In the genomic region with DNA sequence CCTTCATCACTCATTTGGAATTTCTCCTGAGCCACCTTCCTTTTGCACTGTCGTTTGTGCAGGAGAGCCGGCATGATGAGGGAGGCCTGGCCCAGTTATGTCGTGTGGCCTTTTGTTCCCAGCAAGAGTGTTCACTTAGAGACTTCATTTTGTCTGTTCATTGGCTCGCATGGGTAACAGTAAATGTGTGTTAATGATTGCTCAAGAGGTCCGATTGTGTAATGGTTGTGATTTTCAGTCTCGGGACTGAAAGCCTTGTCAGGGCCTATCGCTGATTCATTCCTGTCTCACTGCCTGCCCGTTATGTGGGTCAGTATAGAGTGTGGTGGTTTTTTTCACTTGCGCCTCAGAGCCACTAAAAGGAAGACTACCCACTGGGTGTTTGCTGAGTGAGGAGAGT, we compare ENCODE assay signal across 10 mouse cellular contexts.
DNase-seq lines count a peak whose midpoint lies in the region; ATAC-seq and TF ChIP-seq lines count a peak whose summit lies in the region.
"Had no signal": no experiment of that assay in that cellular context is flagged by ENCODE, and none has a peak within 500 bp of the region (broad histone marks: within the 10 kb centered on the region; RNA-seq: fewer than 3 reads in every experiment).

No protein-coding gene starts in this region.

- TF ChIP-seq POLR2A in bone marrow macrophage, adult 2 months (IDR thresholded peaks at IDR 0.05; ENCODE audit: borderline replicate concordance, low read depth, low read length): no peak

- intact Hi-C loops in heart, postnatal 25 days (cut with DNase I): loop anchor here (5.0 to 10.0 kb wide), 2 partner anchors 41 to 432 kb away; no protein-coding TSS in a partner anchor

- H3K4me2 ChIP-seq in kidney, postnatal 0 days (ENCODE audit: low read length): no peak overlapping the region
- H3K4me2 ChIP-seq: embryonic facial prominence, embryonic 12.5 days; midbrain, embryonic 12.5 days had no signal

- DNase-seq in heart, adult 9 months (ENCODE audit: low spot score in 2 of 2): peak; percentile 49 to 57
- DNase-seq in heart, postnatal 25 days (ENCODE audit: low spot score): no peak
- DNase-seq in kidney, postnatal 0 days (ENCODE audit: low spot score): no peak
- no peak for DNase-seq in frontal cortex, postnatal 10 days (ENCODE audit: low spot score in 2 of 2)
- DNase-seq in thymus, postnatal 36 days: no peak
- DNase-seq in ovary, postnatal 10 days (ENCODE audit: low spot score): no peak

- peak overlapping the region; percentile 14 for H3K4me3 ChIP-seq in bone marrow macrophage, adult 2 months (ENCODE audit: insufficient read depth, low read length)
- no peak overlapping the region for H3K4me3 ChIP-seq in kidney, postnatal 0 days (replicated peaks; ENCODE audit: low read depth, low read length)
- H3K4me3 ChIP-seq: embryonic facial prominence, embryonic 12.5 days; midbrain, embryonic 12.5 days had no signal

- H3K9me3 ChIP-seq in kidney, postnatal 0 days (replicated peaks; ENCODE audit: low read length): no peaks in the 10 kb centered on the region
- H3K9me3 ChIP-seq: embryonic facial prominence, embryonic 12.5 days; midbrain, embryonic 12.5 days had no signal

- WGBS in kidney, postnatal 0 days: 57% methylated on average over 9 of the region's 9 CpGs

- peaks cover 76% of the 10 kb centered on the region for H3K4me1 ChIP-seq in bone marrow macrophage, adult 2 months (ENCODE audit: control insufficient read depth, insufficient read depth, low read length)
- no peaks in the 10 kb centered on the region; the same call in none of the 2 replicates for H3K4me1 ChIP-seq in kidney, postnatal 0 days (replicated peaks; ENCODE audit: insufficient read depth, low read length)

- no peaks in the 10 kb centered on the region for H3K27me3 ChIP-seq in kidney, postnatal 0 days (ENCODE audit: insufficient read depth, low read length)
- H3K27me3 ChIP-seq: embryonic facial prominence, embryonic 12.5 days; midbrain, embryonic 12.5 days had no signal

- peak overlapping the region; percentile 90 for H3K27ac ChIP-seq in bone marrow macrophage, adult 2 months (ENCODE audit: insufficient read depth, low read depth, low read length)
- no peak overlapping the region for H3K27ac ChIP-seq in kidney, postnatal 0 days
- H3K27ac ChIP-seq: embryonic facial prominence, embryonic 12.5 days; midbrain, embryonic 12.5 days had no signal

- peak; percentile 44; the same call in 1 of the 2 replicates for ATAC-seq in kidney, postnatal 0 days (replicated peaks; ENCODE audit: low FRiP score, low read depth)
- ATAC-seq in megakaryocyte progenitor cell, adult 5-6 weeks (replicated peaks; ENCODE audit: poor library complexity): peak; percentile 57

- H3K36me3 ChIP-seq in kidney, postnatal 0 days (ENCODE audit: insufficient read depth, low read length): no peaks in the 10 kb centered on the region
- H3K36me3 ChIP-seq: embryonic facial prominence, embryonic 12.5 days; midbrain, embryonic 12.5 days had no signal

- TF ChIP-seq CTCF in bone marrow macrophage, adult 2 months (IDR thresholded peaks at IDR 0.05; ENCODE audit: low read depth, low read length): no peak
- TF ChIP-seq CTCF in kidney, postnatal 0 days (IDR thresholded peaks at IDR 0.05; ENCODE audit: low read depth): no peak

- H3K9ac ChIP-seq in kidney, postnatal 0 days (ENCODE audit: low read depth, low read length): no peak overlapping the region
- H3K9ac ChIP-seq: embryonic facial prominence, embryonic 12.5 days; midbrain, embryonic 12.5 days had no signal

Comparison
In these comparisons a context has a peak if more than half of its experiments do, and no peak if none do; other contexts are left out.
1. DNase-seq: peak in heart, adult 9 months (2 of 2); none in heart, postnatal 25 days (single experiment), kidney, postnatal 0 days (single experiment), frontal cortex, postnatal 10 days (0 of 2), thymus, postnatal 36 days (0 of 2) and ovary, postnatal 10 days (single experiment).